Mouse (Mus musculus): ENCODE measurements at regions not wholly inside any gene's neighbourhood (a gene's known extent, or its start where the extent isn't known, plus 50 kb on each side); places are given as distances from the start of the nearest gene placed in this dataset.

DNA sequence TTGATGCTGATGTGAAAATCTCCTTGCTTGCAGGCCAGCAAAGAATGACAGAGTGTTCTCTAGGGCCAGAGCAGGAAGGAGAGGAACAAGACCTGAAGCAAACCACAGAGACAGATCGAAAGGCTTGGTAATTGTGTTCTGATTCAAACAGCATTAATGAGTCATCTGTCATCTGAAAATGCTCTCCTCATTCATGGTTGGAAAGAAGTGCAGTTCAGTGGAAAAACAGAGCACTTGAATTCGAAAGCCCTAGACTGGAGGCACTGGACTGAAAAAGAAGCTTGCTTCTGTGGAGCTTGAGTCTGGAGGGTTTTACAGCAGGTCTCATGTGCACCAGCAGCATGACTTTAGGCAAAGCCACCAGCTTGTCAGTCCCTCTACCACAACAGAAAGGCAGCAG lies 374.3 kb upstream of the B430305J03Rik start:
- no peak for ATAC-seq (replicated peaks; ENCODE audit: low FRiP score, poor library complexity, severe bottlenecking)

DNA sequence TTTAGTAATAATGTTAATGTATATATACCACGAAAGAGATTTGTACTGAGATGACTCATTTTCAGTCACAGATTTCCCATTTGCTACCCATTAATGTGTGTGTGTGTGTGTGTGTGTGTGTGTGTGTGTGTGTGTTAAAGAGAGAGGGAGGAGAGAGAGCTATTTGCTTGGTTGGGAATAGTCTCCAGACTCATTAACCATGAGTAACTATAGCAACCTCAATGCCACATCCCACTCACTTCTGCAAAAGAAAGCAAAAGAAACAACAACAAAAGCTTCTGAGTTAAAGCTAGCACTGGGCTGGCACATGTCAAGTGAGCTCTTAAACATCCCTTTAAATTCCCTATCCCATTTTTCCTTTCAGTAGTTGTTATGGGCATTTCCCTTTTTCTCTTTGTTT lies 372.8 kb upstream of the B430305J03Rik start:
- ATAC-seq (replicated peaks; ENCODE audit: low FRiP score, poor library complexity, severe bottlenecking) = no peak

GRCm38 (mm10) chr3:61716785-61717184 lies 351.0 kb upstream of the B430305J03Rik start:
- no peak for ATAC-seq (replicated peaks; ENCODE audit: low FRiP score, poor library complexity, severe bottlenecking)

DNA sequence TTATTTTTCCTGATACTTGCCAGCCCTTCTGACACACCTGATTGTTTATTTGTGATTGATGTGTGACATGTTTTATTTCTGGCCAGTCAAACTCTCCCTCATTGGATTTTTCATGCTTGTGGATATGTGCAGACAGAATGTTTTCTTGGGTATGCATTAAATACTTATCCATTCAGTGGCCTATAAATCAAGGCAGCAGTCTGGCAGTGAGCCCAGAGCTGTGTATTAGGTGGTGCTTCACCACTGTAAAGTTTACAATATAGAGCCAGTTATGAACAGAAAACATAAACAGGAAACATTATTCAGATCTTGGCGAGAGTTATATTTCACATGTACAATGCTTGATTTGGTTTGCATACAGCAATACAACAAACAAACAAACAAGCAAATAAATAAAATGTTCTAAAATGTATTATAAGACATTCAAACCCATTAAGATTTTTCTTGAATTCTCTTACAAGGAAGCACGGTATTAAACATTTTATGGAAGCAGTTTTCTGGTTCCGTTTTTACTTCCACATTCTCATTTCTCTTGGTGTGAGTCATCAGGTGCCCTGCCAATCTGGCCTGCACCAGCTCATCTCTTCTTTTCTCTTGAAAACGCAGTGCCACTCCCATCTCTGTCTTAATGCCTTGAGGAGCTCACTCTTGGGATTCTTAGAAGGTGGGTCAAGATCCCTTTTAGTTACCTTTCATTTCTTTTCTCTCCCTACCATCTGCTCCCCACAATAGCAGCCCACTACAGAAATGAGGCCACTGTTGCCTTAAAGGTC lies 322.4 kb upstream of the B430305J03Rik start:
- ATAC-seq (replicated peaks; ENCODE audit: low FRiP score, poor library complexity, severe bottlenecking) = no peak

- ATAC-seq (replicated peaks; ENCODE audit: low FRiP score, poor library complexity, severe bottlenecking) = no peak
These were observed 305.1 kb upstream of the B430305J03Rik start for GRCm38 (mm10) chr3:61670874-61671273.

- ATAC-seq (replicated peaks; ENCODE audit: low FRiP score, poor library complexity, severe bottlenecking) = no peak
These were observed 290.4 kb upstream of the B430305J03Rik start for GRCm38 (mm10) chr3:61656143-61656542.

- ATAC-seq (replicated peaks; ENCODE audit: low FRiP score, poor library complexity, severe bottlenecking) = no peak
These were observed 262.8 kb upstream of the B430305J03Rik start for GRCm38 (mm10) chr3:61628535-61628934.

GRCm38 (mm10) chr3:61628099-61628498 lies 262.3 kb upstream of the B430305J03Rik start:
- ATAC-seq (replicated peaks; ENCODE audit: low FRiP score, poor library complexity, severe bottlenecking) = no peak

GRCm38 (mm10) chr3:61623954-61624487 lies 258.3 kb upstream of the B430305J03Rik start:
- no peak for ATAC-seq (replicated peaks; ENCODE audit: low FRiP score, poor library complexity, severe bottlenecking)

- ATAC-seq (replicated peaks; ENCODE audit: low FRiP score, poor library complexity, severe bottlenecking) = no peak
These were observed 239.7 kb upstream of the B430305J03Rik start for GRCm38 (mm10) chr3:61605469-61605868.

DNA sequence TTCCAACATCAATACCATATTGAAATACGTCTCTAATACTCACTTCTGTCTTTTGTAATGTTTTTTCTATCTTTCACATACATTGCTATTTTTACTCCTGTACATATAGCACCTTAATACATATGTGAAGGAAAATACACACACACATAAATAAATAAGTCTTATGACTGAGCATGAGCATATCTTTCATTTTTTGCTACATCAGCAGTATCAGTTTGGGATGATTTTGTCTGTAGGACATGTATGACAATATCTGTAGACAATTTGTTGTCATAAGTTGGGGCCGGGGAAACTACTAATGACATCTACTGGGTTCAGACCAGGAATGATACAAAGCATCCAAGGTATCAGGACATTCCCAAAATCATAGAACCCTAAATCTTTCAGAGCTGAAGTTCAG lies 237.1 kb upstream of the B430305J03Rik start:
- no peak for ATAC-seq (replicated peaks; ENCODE audit: low FRiP score, poor library complexity, severe bottlenecking)

- no peak for ATAC-seq (replicated peaks; ENCODE audit: low FRiP score, poor library complexity, severe bottlenecking)
These were observed 229.8 kb upstream of the B430305J03Rik start for GRCm38 (mm10) chr3:61595574-61595973.

GRCm38 (mm10) chr3:61592342-61592741 lies 226.6 kb upstream of the B430305J03Rik start:
- ATAC-seq (replicated peaks; ENCODE audit: low FRiP score, poor library complexity, severe bottlenecking) = no peak

DNA sequence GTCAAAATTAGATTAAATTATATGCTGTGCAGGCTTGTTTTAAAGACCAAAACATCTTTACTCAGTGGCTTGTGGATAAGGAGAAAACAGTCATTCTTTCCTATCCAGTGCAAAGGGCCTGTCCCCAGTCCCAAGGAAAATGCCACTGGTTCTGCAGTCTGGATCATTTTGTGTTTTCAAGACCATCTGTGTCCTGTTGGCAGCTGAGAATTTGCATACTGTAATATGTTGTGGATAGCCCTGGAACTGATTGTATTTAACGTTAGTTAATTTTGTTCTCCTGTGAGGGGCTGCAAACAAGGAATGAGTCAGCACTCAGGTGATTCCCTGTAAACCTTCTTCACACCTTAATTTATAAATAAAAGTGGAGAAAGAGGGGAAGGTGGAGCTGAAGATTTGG lies 217.9 kb upstream of the B430305J03Rik start:
- no peak for ATAC-seq (replicated peaks; ENCODE audit: low FRiP score, poor library complexity, severe bottlenecking)

GRCm38 (mm10) chr3:61582927-61583326 lies 217.2 kb upstream of the B430305J03Rik start:
- ATAC-seq (replicated peaks; ENCODE audit: low FRiP score, poor library complexity, severe bottlenecking) = no peak

GRCm38 (mm10) chr3:61580252-61580651 lies 214.5 kb upstream of the B430305J03Rik start:
- no peak for ATAC-seq (replicated peaks; ENCODE audit: low FRiP score, poor library complexity, severe bottlenecking)

DNA sequence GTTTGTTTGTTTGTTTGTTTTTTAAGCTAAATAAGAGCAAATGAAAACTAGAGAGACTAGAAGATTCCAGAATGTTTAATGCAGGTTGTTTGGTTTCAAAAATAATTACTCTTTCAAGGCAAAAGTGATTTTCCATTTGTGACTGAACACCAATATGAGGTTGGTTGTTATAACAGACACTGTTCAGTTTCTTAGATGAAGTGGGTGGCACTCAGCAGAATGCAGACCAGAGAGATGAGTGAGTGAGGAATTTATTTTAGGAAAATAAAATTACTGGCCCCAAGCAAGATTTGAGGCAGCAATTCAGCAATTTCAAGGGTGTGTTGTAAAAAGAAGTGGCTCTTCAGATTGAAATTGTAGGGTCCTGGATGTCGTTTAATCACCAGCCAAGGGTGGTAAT lies 171.4 kb upstream of the B430305J03Rik start:
- ATAC-seq (replicated peaks; ENCODE audit: low FRiP score, poor library complexity, severe bottlenecking) = no peak

GRCm38 (mm10) chr3:61535751-61536150 lies 170.0 kb upstream of the B430305J03Rik start:
- no peak for ATAC-seq (replicated peaks; ENCODE audit: low FRiP score, poor library complexity, severe bottlenecking)

DNA sequence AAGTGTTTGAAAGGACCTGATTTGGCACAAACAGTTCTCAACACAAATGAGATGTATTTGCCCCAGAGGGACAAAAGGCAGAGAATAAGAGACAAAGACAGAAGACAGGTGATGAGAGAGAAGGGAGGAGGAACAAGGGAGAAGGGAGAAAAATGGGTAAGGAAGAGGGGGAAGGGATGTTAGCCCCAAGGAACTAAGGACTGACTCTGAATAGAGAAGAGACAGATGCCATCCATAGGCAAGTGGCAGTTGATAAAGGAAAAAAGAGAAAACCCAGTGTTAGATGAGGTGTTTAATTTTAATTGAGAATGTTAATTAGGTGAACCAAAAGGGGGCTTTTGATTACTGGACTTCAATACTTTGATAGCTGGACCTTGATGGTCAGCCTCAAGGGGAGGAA lies 137.4 kb upstream of the B430305J03Rik start:
- no peak for ATAC-seq (replicated peaks; ENCODE audit: low FRiP score, poor library complexity, severe bottlenecking)

DNA sequence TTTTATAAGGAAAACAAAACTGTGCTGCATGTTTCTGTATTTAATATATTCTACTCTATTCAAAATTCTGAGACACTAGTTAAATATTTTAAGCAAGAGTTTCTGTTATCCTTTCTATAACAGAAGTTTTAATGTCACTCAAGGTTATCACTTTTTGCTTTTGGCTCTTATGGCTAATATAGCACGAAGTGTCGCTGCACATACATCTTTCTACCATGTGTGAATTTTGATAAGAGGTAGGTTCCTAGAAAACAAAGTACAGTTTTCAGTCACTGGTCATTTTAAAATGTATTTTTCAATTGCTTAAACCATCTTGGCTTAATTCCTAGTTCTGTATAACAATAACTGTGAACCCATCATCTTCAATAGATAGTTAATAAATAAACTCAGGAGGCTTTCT lies 129.1 kb upstream of the B430305J03Rik start:
- peak; percentile 83 for ATAC-seq (replicated peaks; ENCODE audit: low FRiP score, poor library complexity, severe bottlenecking)

DNA sequence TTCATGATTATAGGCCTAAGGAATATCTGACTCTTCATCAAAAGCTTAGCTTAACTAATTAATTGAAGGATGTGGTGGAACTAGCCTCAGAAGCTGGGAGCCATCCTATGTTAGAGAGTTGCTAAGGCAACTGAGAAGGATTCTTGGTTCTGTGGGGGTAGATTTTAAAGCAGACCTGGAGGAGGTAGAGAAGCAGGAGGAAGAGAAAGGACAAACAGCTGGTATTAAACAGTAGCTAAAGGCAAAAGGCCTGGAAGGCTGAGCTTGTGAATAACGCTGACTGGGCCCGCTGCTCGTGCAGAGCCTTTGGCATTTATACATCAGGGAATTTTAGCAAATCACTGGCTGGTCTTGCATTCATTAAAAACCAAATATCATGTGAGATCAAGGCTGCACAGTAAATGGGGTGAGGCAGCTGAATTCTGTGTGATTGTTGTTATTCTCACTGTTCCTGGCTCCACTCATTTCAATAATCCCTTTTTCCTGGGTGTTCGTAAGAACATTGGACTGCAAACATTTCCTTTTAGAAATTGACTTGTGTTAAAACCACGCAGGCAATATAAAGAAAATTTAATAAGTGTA lies 121.1 kb upstream of the B430305J03Rik start:
- no peak for ATAC-seq (replicated peaks; ENCODE audit: low FRiP score, poor library complexity, severe bottlenecking)

All from erythroid progenitor cell, adult 5-6 weeks (primary cell).